Mouse (Mus musculus): Measurements from ENCODE around the gene Ogfod1.

GRCm38 (mm10) chr8:94047845-94048244 is 10.8 kb downstream of the Ogfod1 start:
- TF ChIP-seq ZC3H11A (IDR thresholded peaks at IDR 0.05; ENCODE audit: borderline replicate concordance, low read depth, low read length) (no peak), HCFC1 (IDR thresholded peaks at IDR 0.05; ENCODE audit: borderline replicate concordance, insufficient read depth, low read length) (no peak), MAFK (IDR thresholded peaks at IDR 0.05; ENCODE audit: insufficient read depth, low read depth, low read length) (no peak), CHD2 (IDR thresholded peaks at IDR 0.05; ENCODE audit: low read depth, low read length) (no peak)

Data from ES-E14 (cell line).